Mouse (Mus musculus): ENCODE measurements around the gene Gm21818.
A peak's percentile ranks its signal among the peaks of the same experiment; 100 is the strongest.
"Not testable (repeated sequence)": the region's sequence is repeated elsewhere in the genome, so short reads cannot be mapped to it uniquely, and the experiment has no call there.

Gene Gm21818

GRCm38 (mm10) chr13:120172133-120172532 lies at the start of gene Gm21818:
TSS of gene Gm21818 (plus strand) at chr13:120172433.
- not testable (repeated sequence) for DNase-seq (ENCODE audit: low read depth)

GRCm38 (mm10) chr13:120139946-120140345 lies 32.3 kb upstream of the Gm21818 start, which contains the start of gene Gm20767:
TSS of gene Gm20767 (plus strand) at chr13:120140246.
- not testable (repeated sequence) for DNase-seq (ENCODE audit: low read depth)

GRCm38 (mm10) chr13:120142348-120142747 lies 29.9 kb upstream of the Gm21818 start:
- DNase-seq (ENCODE audit: low read depth) = not testable (repeated sequence)

GRCm38 (mm10) chr13:120149660-120150407 lies 22.4 kb upstream of the Gm21818 start:
- DNase-seq (ENCODE audit: low read depth) = not testable (repeated sequence)

GRCm38 (mm10) chr13:120150589-120150988 lies 21.6 kb upstream of the Gm21818 start:
- DNase-seq (ENCODE audit: low read depth) = not testable (repeated sequence)

GRCm38 (mm10) chr13:120168301-120168700 lies 3.9 kb upstream of the Gm21818 start:
- peak; percentile 14 for DNase-seq (ENCODE audit: low read depth)

GRCm38 (mm10) chr13:120196189-120196821 lies 24.1 kb downstream of the Gm21818 start:
- DNase-seq (ENCODE audit: low read depth) = not testable (repeated sequence)

- DNase-seq (ENCODE audit: low read depth) = not testable (repeated sequence)
Measured at GRCm38 (mm10) chr13:120215847-120216246, 43.6 kb downstream of the Gm21818 start, which contains the start of gene Gm21762. TSS of gene Gm21762 (minus strand) at chr13:120215947.

GRCm38 (mm10) chr13:120220922-120221321 lies 48.7 kb downstream of the Gm21818 start:
- DNase-seq (ENCODE audit: low read depth) = peak; percentile 8

- DNase-seq (ENCODE audit: low read depth) = not testable (repeated sequence)
Measured at GRCm38 (mm10) chr13:120223012-120223659, 50.9 kb downstream of the Gm21818 start.
